Mouse (Mus musculus): ENCODE measurements around the gene Olfr1359.
"Not testable (repeated sequence)": the region's sequence is repeated elsewhere in the genome, so short reads cannot be mapped to it uniquely, and the experiment has no call there.

Olfr1359 gene

GRCm38 (mm10) chr13:21697811-21698210 lies at the start of gene Olfr1359:
Gene Olfr1359 (plus strand): TSS chr13:21698111.
- in situ Hi-C loops (cut with MboI; ENCODE audit: low sequenced_read_pairs): no loop called here

GRCm38 (mm10) chr13:21663286-21663685 lies 34.6 kb upstream of the Olfr1359 start, which contains the start of gene Olfr1361:
Gene Olfr1361 (minus strand): TSS chr13:21663386.
- in situ Hi-C loops (cut with MboI; ENCODE audit: low sequenced_read_pairs): no loop called here

DNA sequence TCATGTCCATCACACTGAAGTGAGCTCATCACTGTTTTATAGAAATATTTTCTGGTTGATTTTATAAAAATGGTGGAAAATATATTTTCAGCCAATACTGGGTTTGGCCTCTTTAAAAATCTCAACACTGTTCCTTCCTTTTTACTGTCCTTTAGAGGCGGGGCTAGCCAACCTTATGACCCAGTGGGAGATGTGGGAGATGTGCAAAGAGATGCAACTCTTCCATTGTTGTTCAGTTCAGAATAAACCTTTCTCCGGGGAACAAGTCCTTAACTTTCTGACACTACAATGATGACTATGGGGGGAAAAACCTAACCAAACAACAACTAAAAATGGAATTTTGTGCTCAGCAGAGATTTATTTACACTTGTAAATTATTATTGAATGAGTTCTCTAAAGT lies 20.6 kb upstream of the Olfr1359 start, which contains the start of gene Olfr1360:
TSS of gene Olfr1360 (minus strand) at position 101 of the 400 bp plus-strand sequence.
- in situ Hi-C loops (cut with MboI; ENCODE audit: low sequenced_read_pairs): no loop called here

- in situ Hi-C loops (cut with MboI; ENCODE audit: low sequenced_read_pairs): no loop called here
Observed at GRCm38 (mm10) chr13:21706669-21707068, 8.8 kb downstream of the Olfr1359 start.

DNA sequence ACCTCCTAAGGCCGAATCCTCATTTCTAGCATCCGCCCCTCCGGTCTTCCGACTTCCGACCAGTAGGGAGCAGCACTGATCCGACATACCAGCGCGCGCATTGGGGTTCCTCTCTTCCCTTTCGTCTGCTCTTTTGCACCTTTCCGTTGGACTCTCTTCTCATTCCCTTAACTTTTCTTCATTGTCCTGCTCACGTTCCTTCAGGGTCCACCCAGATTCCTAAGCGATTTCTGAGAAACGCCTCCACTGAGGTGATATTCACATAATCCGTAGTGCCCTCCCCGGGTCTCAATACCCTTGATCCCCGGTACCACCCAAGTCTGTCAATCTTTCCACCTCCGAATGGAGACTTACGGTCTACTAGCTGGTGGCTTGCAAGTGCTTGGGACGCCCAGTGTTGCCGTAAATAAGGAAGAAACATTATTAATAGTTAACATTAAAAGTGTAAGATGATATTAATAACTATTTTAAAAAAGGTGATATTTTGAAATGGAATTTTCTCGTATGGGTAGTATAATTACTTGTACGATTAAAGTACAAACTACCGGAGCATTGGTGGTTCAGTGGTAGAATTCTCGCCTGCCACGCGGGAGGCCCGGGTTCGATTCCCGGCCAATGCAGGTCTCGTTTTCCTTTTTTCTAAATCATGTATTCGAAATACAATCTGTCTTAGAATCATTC lies 12.3 kb downstream of the Olfr1359 start:
- in situ Hi-C loops (cut with MboI; ENCODE audit: low sequenced_read_pairs): loop anchor here (10.0 kb wide), 1 partner anchor 325 kb away; the partner anchor contains the start of genes Hist1h2ah and Hist1h2bk

DNA sequence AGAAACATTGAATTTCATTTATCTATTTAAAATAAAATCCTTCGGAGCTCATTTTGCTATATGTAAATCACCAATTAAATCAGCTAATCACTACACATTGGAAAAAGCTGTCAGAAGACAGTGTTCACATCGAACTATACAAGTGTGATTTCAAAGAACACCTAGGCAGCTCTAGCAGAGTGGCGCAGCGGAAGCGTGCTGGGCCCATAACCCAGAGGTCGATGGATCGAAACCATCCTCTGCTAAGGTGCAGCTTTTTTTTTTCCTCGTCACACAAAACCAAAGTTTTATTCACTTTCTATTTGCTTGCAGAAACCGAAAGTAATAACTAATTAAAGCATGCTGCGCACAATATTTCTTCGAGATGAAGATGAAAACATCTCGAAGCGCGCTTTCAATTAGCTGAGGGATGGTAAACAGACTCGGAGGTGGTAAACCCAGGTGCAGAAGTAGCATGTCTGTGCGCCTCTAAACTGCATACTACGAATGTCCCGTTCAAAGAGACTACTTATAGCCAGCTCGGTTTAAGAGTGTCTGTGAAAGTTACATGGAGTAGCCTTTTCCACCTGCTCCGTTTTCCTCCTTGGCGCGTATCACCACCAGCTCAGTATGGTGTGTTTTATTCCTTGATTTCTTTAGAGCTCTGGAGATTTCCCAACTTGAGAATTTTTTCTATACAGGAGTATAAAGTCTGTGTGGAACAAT lies 13.1 kb downstream of the Olfr1359 start:
- in situ Hi-C loops (cut with MboI; ENCODE audit: low sequenced_read_pairs): loop anchor here (10.0 kb wide), 1 partner anchor 324 kb away; the partner anchor contains the start of genes Hist1h2ah and Hist1h2bk

DNA sequence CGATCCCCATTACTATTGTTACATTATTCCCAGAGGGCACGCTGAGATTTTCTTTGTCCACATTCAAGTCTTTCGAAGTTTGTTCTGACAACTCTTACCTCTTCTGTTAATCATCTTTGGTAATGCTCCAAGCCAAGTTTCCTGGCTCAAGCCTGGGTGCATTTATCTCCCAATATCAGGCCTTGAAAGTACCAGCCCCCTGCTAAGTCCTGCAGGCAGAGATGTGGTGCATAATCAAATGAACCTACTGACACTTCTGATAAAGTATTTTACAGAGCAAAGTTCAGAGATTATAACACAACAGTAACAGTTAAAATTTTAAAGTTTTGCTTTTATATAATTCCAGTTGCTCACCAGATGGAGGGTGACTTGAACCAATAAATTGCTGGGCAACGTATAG lies 13.8 kb downstream of the Olfr1359 start:
- in situ Hi-C loops (cut with MboI; ENCODE audit: low sequenced_read_pairs): loop anchor here (10.0 kb wide), 1 partner anchor 323 kb away; the partner anchor contains the start of genes Hist1h2ah and Hist1h2bk

DNA sequence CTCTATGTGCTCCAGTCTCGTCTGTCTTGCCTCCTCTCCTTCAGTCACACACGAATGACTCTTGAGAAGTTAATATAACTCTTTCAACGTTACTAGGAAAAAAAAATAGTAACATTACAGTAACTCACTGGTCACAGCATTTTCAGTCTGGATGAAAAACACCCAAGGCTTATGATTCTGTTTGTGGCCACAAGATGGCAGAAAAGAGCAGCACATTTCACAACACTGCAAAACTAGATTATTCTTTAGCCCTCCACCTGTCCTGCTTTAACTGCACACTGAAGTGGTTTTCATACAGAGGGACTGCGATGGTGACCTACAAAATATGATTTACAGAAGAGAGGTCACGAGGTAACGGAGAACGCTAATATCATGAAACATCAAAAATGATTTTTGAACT lies 16.8 kb downstream of the Olfr1359 start:
- in situ Hi-C loops (cut with MboI; ENCODE audit: low sequenced_read_pairs): loop anchor here (10.0 kb wide), 1 partner anchor 320 kb away; the partner anchor contains the start of genes Hist1h2ah and Hist1h2bk

- in situ Hi-C loops (cut with MboI; ENCODE audit: low sequenced_read_pairs): loop anchor here (10.0 kb wide), 1 partner anchor 320 kb away; the partner anchor contains the start of genes Hist1h2ah and Hist1h2bk
Observed at GRCm38 (mm10) chr13:21715131-21715863, 17.4 kb downstream of the Olfr1359 start.

- in situ Hi-C loops (cut with MboI; ENCODE audit: low sequenced_read_pairs): loop anchor here (10.0 kb wide), 1 partner anchor 319 kb away; the partner anchor contains the start of genes Hist1h2ah and Hist1h2bk
Observed at GRCm38 (mm10) chr13:21715864-21716539, 18.1 kb downstream of the Olfr1359 start, which contains the start of the genes Hist1h2bl and Hist1h2ai. Gene Hist1h2bl (minus strand): TSS chr13:21716143. Gene Hist1h2ai (plus strand): TSS chr13:21716422.

GRCm38 (mm10) chr13:21716540-21717391 lies 18.9 kb downstream of the Olfr1359 start:
- in situ Hi-C loops (cut with MboI; ENCODE audit: low sequenced_read_pairs): loop anchor here (10.0 kb wide), 1 partner anchor 318 kb away; the partner anchor contains the start of genes Hist1h2ah and Hist1h2bk

GRCm38 (mm10) chr13:21717397-21718357 lies 19.8 kb downstream of the Olfr1359 start, which contains the start of gene Hist1h3h:
Gene Hist1h3h (plus strand): TSS chr13:21717659.
- in situ Hi-C loops (cut with MboI; ENCODE audit: low sequenced_read_pairs): loop anchor here (10.0 kb wide), 1 partner anchor 317 kb away; the partner anchor contains the start of genes Hist1h2ah and Hist1h2bk

GRCm38 (mm10) chr13:21718381-21719080 lies 20.6 kb downstream of the Olfr1359 start:
- in situ Hi-C loops (cut with MboI; ENCODE audit: low sequenced_read_pairs): loop anchor here (10.0 kb wide), 1 partner anchor 316 kb away; the partner anchor contains the start of genes Hist1h2ah and Hist1h2bk

DNA sequence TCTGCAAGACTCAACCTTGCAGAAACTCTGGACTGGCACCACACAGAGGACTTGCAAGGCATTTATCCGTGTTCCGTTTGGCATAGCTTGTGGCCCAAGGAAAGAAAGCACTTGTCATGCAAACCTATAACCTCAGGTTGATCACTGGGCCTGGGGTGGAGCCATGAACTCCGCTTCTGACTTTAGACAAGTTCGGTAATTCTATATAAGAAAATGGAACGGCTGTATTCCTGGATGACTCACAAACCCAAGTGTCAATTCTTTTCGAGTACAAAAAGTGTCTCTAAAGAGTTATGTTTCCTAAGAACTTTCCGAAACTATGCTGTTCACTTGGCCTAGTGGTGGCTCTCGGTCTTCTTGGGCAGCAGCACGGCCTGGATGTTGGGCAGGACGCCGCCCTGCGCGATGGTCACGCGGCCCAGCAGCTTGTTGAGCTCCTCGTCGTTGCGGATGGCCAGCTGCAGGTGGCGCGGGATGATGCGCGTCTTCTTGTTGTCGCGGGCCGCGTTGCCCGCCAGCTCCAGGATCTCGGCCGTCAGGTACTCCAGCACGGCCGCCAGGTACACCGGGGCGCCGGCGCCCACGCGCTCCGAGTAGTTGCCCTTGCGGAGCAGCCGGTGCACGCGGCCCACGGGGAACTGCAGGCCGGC lies 23.3 kb downstream of the Olfr1359 start:
- in situ Hi-C loops (cut with MboI; ENCODE audit: low sequenced_read_pairs): not testable (repeated sequence)

DNA sequence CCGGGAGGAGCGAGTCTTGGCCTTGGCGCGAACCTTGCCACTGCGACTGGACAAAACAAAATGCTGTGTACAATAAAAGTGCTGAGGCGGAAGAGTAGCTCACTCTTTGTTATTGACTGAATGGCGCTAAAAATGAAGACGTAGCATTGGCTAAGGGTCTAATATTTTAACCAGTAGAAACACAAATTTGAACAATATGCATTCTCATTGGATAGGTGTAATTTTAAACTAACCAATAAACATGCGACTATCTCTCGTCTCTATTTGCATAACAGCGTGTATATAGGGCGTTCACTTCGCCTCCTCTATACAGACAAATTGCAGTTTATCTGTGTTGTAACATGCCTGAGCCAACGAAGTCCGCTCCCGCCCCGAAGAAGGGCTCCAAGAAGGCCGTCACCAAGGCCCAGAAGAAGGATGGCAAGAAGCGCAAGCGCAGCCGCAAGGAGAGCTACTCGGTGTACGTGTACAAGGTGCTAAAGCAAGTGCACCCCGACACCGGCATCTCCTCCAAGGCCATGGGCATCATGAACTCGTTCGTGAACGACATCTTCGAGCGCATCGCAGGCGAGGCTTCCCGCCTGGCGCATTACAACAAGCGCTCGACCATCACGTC lies 24.0 kb downstream of the Olfr1359 start, which contains the start of gene Hist1h2bm:
TSS of gene Hist1h2bm (plus strand) at position 288 of the 616 bp plus-strand sequence.
- in situ Hi-C loops (cut with MboI; ENCODE audit: low sequenced_read_pairs): not testable (repeated sequence)

- in situ Hi-C loops (cut with MboI; ENCODE audit: low sequenced_read_pairs): no loop called here
Observed at GRCm38 (mm10) chr13:21722373-21722925, 24.5 kb downstream of the Olfr1359 start.

Data from CH12F3 (cell line).